Mouse (Mus musculus) limb, embryonic 14.5 days (tissue): Measurements from ENCODE around the gene Gmds. TPM values are rescaled to one million over a fixed set of nuclear protein-coding genes. Genes with fewer than 3 reads are reported as not detected.
A peak's percentile ranks its signal among the peaks of the same experiment; 100 is the strongest.

ENCODE experiments used
- ATAC-seq: fragments of 200-750 bp; cut with Nextera tagmentation; 2 replicates; pipeline ENCODE4 v1.8.0; 2017; ENCODE audit warnings: low read depth, moderate number of reproducible peaks, moderate TSS enrichment; ENCODE audit not compliant: low FRiP score
- DNase-seq: peaks from one replicate; pipeline ENCODE4 v3.0.0-alpha.2; 2015; ENCODE audit warnings: low spot score
- H3K27ac ChIP-seq: fragments of 300-500 bp; sonication (generic); replicated peaks from 2 replicates; pipeline ENCODE4 v1.5.1; 2014; ENCODE audit warnings: low read depth, mild to moderate bottlenecking, low read length, moderate library complexity, mixed read lengths
- H3K27me3 ChIP-seq: fragments of 300-500 bp; sonication (generic); 2 replicates; pipeline ENCODE4 v1.6.1; 2014; ENCODE audit warnings: low read length, mixed read lengths; ENCODE audit not compliant: control insufficient read depth, insufficient read depth
- H3K36me3 ChIP-seq: fragments of 300-500 bp; sonication (generic); 2 replicates; pipeline ENCODE4 v1.6.1; 2014; ENCODE audit warnings: mild to moderate bottlenecking, low read length, moderate library complexity, mixed read lengths; ENCODE audit not compliant: control insufficient read depth, insufficient read depth
- H3K4me1 ChIP-seq: fragments of 300-500 bp; sonication (generic); 2 replicates; pipeline ENCODE4 v1.6.1; 2014; ENCODE audit warnings: antibody characterized with exemption, low read length, mixed read lengths; ENCODE audit not compliant: control insufficient read depth, insufficient read depth
- H3K4me2 ChIP-seq: fragments of 300-500 bp; sonication (generic); replicated peaks from 2 replicates; pipeline ENCODE4 v1.6.1; 2014; ENCODE audit warnings: low read depth, mild to moderate bottlenecking, low read length, moderate library complexity; ENCODE audit not compliant: severe bottlenecking
- H3K4me3 ChIP-seq: fragments of 300-500 bp; sonication (generic); replicated peaks from 2 replicates; pipeline ENCODE4 v1.5.1; 2014; ENCODE audit warnings: low read length
- H3K9ac ChIP-seq: fragments of 300-500 bp; sonication (generic); 2 replicates; pipeline ENCODE4 v1.6.1; 2014; ENCODE audit warnings: mild to moderate bottlenecking, low read depth, low read length, moderate library complexity; ENCODE audit not compliant: severe bottlenecking
- H3K9me3 ChIP-seq: fragments of 300-500 bp; sonication (generic); 2 replicates; pipeline ENCODE4 v1.6.1; 2016; ENCODE audit warnings: low read length; ENCODE audit not compliant: control insufficient read depth
- POLR2A ChIP-seq: fragments of 200-500 bp; IDR thresholded peaks from 2 replicates; pipeline ENCODE4 v1.8.0; 2012; ENCODE audit warnings: inconsistent platforms, mild to moderate bottlenecking, moderate library complexity, borderline replicate concordance; ENCODE audit not compliant: insufficient read depth, insufficient read length; ENCODE audit errors: extremely low read depth
- WGBS: fragments of 180-500 bp; shearing (Covaris S2); extraction: QIAGEN DNeasy Blood & Tissue Kit; methylation state at CpG from one replicate; pipeline ENCODE4 v1.1.7; 2014; 5-methylcytosine and 5-hydroxymethylcytosine counted together
- polyA plus RNA-seq, 2 experiments: library from polyadenylated mRNA; depleted of rRNA in 1 of 2; stranded (reverse) in 1 of 2; unstranded in 1 of 2; fragments of >200 nt; fragmentation: Nextera tagmentation in 1 of 2; extraction: Ambion mirVana in 1 of 2; gene quantifications; 2 replicates each; pipeline versions ENCODE4 v1.2.1 to v1.2.3; 2012 to 2014

Gmds gene
- polyA plus RNA-seq, 2 experiments, result 31.6 to 39.9 TPM

- no peak overlapping the region for H3K27ac ChIP-seq
These were observed 558.2 kb downstream of the Gmds start for GRCm38 (mm10) chr13:31780299-31780698.

GRCm38 (mm10) chr13:31779281-31779981, 559.1 kb downstream of the Gmds start:
- 63% methylated on average over 17 of the region's 17 CpGs for WGBS
- DNase-seq (no peak), ATAC-seq (no peak; the same call in 1 of the 2 replicates)
- peaks cover 24% of the 10 kb centered on the region for H3K4me1 ChIP-seq
- no peak overlapping the region for H3K9ac ChIP-seq
- TF ChIP-seq POLR2A, result no peak
- no peak overlapping the region for H3K27ac ChIP-seq
- no peak overlapping the region for H3K4me2 ChIP-seq
- H3K27me3 ChIP-seq, result no peaks in the 10 kb centered on the region
- H3K4me3 ChIP-seq, result no peak overlapping the region
- no peaks in the 10 kb centered on the region for H3K9me3 ChIP-seq
- H3K36me3 ChIP-seq, result no peaks in the 10 kb centered on the region

More at GRCm38 (mm10) chr13:31780299-31780698, 558.2 kb downstream of the Gmds start:
- Histone ChIP-seq H3K9me3 (no peaks in the 10 kb centered on the region), H3K27me3 (no peaks in the 10 kb centered on the region), H3K9ac (no peak overlapping the region), H3K4me1 (peaks cover 20% of the 10 kb centered on the region), H3K36me3 (no peaks in the 10 kb centered on the region), H3K4me2 (no peak overlapping the region), H3K4me3 (no peak overlapping the region)
- DNase-seq (no peak), ATAC-seq (no peak)
- WGBS, result 90% methylated on average over 3 of the region's 3 CpGs
- no peak for TF ChIP-seq POLR2A

- 54% methylated on average over 5 of the region's 5 CpGs for WGBS
These were observed 562.8 kb downstream of the Gmds start for GRCm38 (mm10) chr13:31775762-31776161.

GRCm38 (mm10) chr13:31772882-31773281, 565.7 kb downstream of the Gmds start:
- Histone ChIP-seq H3K4me3 (no peak overlapping the region), H3K9ac (no peak overlapping the region), H3K27ac (no peak overlapping the region), H3K36me3 (no peaks in the 10 kb centered on the region), H3K9me3 (no peaks in the 10 kb centered on the region), H3K4me2 (no peak overlapping the region), H3K27me3 (no peaks in the 10 kb centered on the region), H3K4me1 (peaks cover 17% of the 10 kb centered on the region)
- no peak for TF ChIP-seq POLR2A
- ATAC-seq (no peak), DNase-seq (no peak)
- 69% methylated on average over 5 of the region's 5 CpGs for WGBS

More at GRCm38 (mm10) chr13:31775762-31776161, 562.8 kb downstream of the Gmds start:
- Histone ChIP-seq H3K9me3 (no peaks in the 10 kb centered on the region), H3K9ac (no peak overlapping the region), H3K4me3 (no peak overlapping the region), H3K4me1 (peaks cover 24% of the 10 kb centered on the region), H3K4me2 (no peak overlapping the region), H3K27me3 (no peaks in the 10 kb centered on the region), H3K36me3 (no peaks in the 10 kb centered on the region), H3K27ac (peak overlapping the region; percentile 67)
- ATAC-seq, result no peak
- no peak for TF ChIP-seq POLR2A
- DNase-seq, result no peak
